Mouse (Mus musculus) cerebellum, adult 2 months (tissue): Measurements from ENCODE around the gene Alx3.

Experiments used
- CTCF ChIP-seq: fragments of 200-500 bp; IDR thresholded peaks from 2 replicates; pipeline ENCODE4 v1.5.1; 2011; ENCODE audit warnings: low read depth, mild to moderate bottlenecking, control low read depth, low read length, moderate library complexity, borderline replicate concordance; ENCODE audit not compliant: insufficient read depth
- POLR2A ChIP-seq: fragments of 200-500 bp; IDR thresholded peaks from 2 replicates; pipeline ENCODE4 v1.6.1; 2011; ENCODE audit warnings: low read length, control low read depth, borderline replicate concordance; ENCODE audit not compliant: insufficient read depth

GRCm38 (mm10) chr3:107637606-107638172, 42.9 kb downstream of the Alx3 start:
- TF ChIP-seq CTCF: no peak
- TF ChIP-seq POLR2A: no peak
